8 mouse cellular contexts compared by ENCODE assay signal in the genomic region with DNA sequence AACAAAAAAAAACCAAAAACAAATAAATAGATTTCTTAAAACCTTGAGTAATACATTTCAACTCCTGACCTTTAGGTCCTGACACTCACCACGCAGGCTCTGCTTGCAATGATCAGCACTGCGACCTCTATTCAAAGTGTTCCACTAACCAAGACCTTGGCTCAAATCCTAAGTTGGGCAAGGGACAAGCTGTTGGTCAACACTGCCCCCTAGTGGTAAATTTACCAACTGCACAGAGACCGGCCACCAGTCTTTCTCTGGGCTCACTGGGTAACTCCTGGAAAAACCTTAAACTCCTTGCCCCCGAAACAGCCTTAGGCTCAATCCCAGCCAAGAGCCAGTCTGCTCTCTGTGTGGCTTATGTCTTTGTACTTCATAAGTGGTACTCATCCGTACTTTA. TPM values are rescaled to one million over a fixed set of nuclear protein-coding genes. Genes with fewer than 3 reads are reported as not detected.
DNase-seq lines count a peak whose midpoint lies in the region; ATAC-seq and TF ChIP-seq lines count a peak whose summit lies in the region.

No protein-coding gene starts in this region.

- H3K27me3 ChIP-seq in G1E (ENCODE audit: insufficient read depth, low read length) = peaks cover 7% of the 10 kb centered on the region; the same call in 1 of the 2 replicates

- no peak for ATAC-seq in G1E (ENCODE audit: extremely low read depth, insufficient number of reproducible peaks, low FRiP score, poor library complexity, severe bottlenecking)

- peak; percentile 85 for TF ChIP-seq CTCF in G1E (IDR thresholded peaks at IDR 0.05; ENCODE audit: low read depth, low read length)

- peaks cover 55% of the 10 kb centered on the region for H3K4me1 ChIP-seq in G1E (ENCODE audit: insufficient read depth, low read depth, low read length)

- no peaks in the 10 kb centered on the region for H3K9me3 ChIP-seq in G1E (replicated peaks)

- no peaks in the 10 kb centered on the region for H3K36me3 ChIP-seq in G1E (replicated peaks)

- DNase-seq in G1E (ENCODE audit: low spot score) = peak; percentile 65
- peak; percentile 92 for DNase-seq in adrenal gland, postnatal 10 days
- peak; percentile 83 for DNase-seq in embryo, embryonic 11 days
- peak; percentile 90 for DNase-seq in heart, adult 8-10 months (ENCODE audit: low spot score)
- peak; percentile 58 to 88 for DNase-seq in layer of hippocampus, adult 18-20 months (ENCODE audit: low spot score in 2 of 2)
- DNase-seq in lung, postnatal 36 days = peak; percentile 91
- DNase-seq in right cerebral cortex, postnatal 4 days = peak; percentile 82
- peak; percentile 67 for DNase-seq in yolk sac, embryonic 10.5 days (ENCODE audit: low spot score)

- H3K4me3 ChIP-seq in G1E (ENCODE audit: low read depth, low read length) = no peak overlapping the region

RNA-seq across cellular contexts. Expression of a gene that starts 23.4 kb away (rescaled TPM):
- total RNA-seq in G1E (2014; fragmentation: Nextera tagmentation) (not detected in 2 replicates), G1E (2017) (0.11 and 0.12 TPM in 2 replicates)
- polyA plus RNA-seq in G1E (2012) = not detected in 2 replicates
- 10 to 100 TPM in 1 of 2 experiments, 1 to 10 TPM in 1; 7.6 to 12.2 TPM for total RNA-seq in adrenal gland, postnatal 10 days (2021)
- total RNA-seq in heart, adult 8-10 months (2022) = under 1 TPM in 2 of 4 experiments, not detected in 2; 0.06 to 0.19 TPM
- total RNA-seq in layer of hippocampus, adult 18-20 months (2021) = 100 to 1,000 TPM; 183 to 187 TPM

RNA-seq across cellular contexts. Expression of a gene that starts 23.8 kb away (rescaled TPM):
- 148 TPM in 2 replicates for total RNA-seq in G1E (2014; fragmentation: Nextera tagmentation)
- 136 and 158 TPM in 2 replicates for total RNA-seq in G1E (2017)
- polyA plus RNA-seq in G1E (2012) = 7.2 and 17.0 TPM in 2 replicates
- total RNA-seq in adrenal gland, postnatal 10 days (2021) = 10 to 100 TPM; 73.1 to 77.3 TPM
- 10 to 100 TPM; 58.1 to 68.9 (median 64.7) TPM for total RNA-seq in heart, adult 8-10 months (2022)
- 10 to 100 TPM; 75.5 to 78.5 TPM for total RNA-seq in layer of hippocampus, adult 18-20 months (2021)

RNA-seq across cellular contexts. Expression of a gene that starts 59.6 kb away (rescaled TPM):
- total RNA-seq in G1E (2014; fragmentation: Nextera tagmentation) = 22.7 and 25.9 TPM in 2 replicates
- 16.9 and 18.1 TPM in 2 replicates for total RNA-seq in G1E (2017)
- polyA plus RNA-seq in G1E (2012) = 14.7 and 16.6 TPM in 2 replicates
- 1 to 10 TPM; 8.6 to 8.9 TPM for total RNA-seq in adrenal gland, postnatal 10 days (2021)
- 1 to 10 TPM; 3.2 to 3.7 (median 3.3) TPM for total RNA-seq in heart, adult 8-10 months (2022)
- 10 to 100 TPM; 19.8 to 20.8 TPM for total RNA-seq in layer of hippocampus, adult 18-20 months (2021)

Comparison
In these comparisons a context has a peak if more than half of its experiments do, and no peak if none do; other contexts are left out.
1. RNA of a gene that starts 23.4 kb away (total RNA-seq): 183 to 187 TPM in layer of hippocampus, adult 18-20 months; 7.6 to 12.2 TPM in adrenal gland, postnatal 10 days, 0.11 to 0.12 TPM in G1E and 0.06 to 0.19 TPM in heart, adult 8-10 months; every median in the first group is over 10 times any median in the second.
2. Peak in every context shown above with its lines, with median percentiles within 50 percentile points of each other: DNase-seq.